Mouse (Mus musculus): ENCODE measurements at regions not wholly inside any gene's neighbourhood (a gene's known extent, or its start where the extent isn't known, plus 50 kb on each side); places are given as distances from the start of the nearest gene placed in this dataset.

DNA sequence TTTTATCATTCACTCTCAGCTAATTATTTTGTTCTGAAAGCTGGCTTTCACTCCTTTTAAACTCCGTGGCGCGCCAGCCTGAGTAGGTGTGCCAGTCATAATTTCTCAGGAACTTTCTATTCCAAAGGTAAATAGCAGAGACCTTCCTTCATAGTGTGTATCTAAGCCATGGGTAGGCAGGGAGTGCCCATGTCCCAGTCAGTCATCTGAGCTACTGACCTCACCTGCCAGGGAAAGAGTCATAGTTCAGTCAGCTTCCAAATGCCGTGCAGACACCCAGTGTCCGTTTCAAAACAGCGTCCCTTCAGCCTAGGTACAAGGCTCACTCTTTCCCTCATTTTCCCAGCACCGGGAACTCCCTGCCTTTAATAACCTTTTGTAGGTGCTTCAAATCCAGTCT is 269.7 kb downstream of the Gm19410 start:
- TF ChIP-seq GATA1 (IDR thresholded peaks at IDR 0.05; ENCODE audit: low read length): no peak

DNA sequence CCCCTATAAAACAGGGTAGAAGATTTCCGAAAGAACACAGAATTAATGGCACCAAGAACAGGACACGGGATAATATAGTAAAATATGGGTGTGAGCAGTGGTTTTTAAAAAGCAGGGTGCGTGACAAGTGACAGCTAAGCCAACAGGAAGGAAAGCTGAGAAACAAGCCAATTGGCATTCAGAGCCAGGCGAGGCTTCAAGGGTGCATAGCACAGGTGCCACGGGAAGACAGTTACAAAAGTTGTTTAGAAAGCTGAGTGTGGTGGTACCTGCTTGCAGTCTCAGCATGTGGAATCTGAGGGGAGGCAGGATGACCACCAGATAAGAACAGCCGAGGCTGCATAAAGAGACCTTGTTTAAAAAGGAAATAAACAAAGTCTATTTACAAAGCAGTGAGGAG is 270.7 kb downstream of the Gm19410 start:
- no peak for TF ChIP-seq GATA1 (IDR thresholded peaks at IDR 0.05; ENCODE audit: low read length)

- TF ChIP-seq GATA1 (IDR thresholded peaks at IDR 0.05; ENCODE audit: low read length): no peak
Measured at GRCm38 (mm10) chr8:36041222-36041864, 275.8 kb downstream of the Gm19410 start.

DNA sequence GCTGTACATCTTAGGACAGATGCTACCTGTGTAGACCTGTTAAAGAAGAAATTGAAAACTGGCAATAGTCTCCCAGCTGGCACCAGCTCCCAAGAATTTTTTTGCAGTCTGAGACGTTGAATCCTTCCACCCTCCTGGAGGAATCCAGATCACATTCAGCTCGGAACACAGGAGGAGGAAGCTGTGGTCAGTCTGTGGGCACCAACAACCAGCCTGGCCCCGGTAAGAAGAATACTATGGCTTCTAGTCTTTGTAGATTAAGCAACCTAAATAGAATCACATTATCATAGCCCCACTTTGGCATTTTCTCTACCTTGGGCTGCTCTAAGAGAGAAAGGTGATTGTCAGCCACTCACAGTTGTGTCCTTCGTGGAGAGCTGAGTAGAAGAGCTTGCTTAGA is 277.0 kb downstream of the Gm19410 start:
- no peak for TF ChIP-seq GATA1 (IDR thresholded peaks at IDR 0.05; ENCODE audit: low read length)
